Mouse (Mus musculus): ENCODE measurements at regions not wholly inside any gene's neighbourhood (a gene's known extent, or its start where the extent isn't known, plus 50 kb on each side); places are given as distances from the start of the nearest gene placed in this dataset.

- TF ChIP-seq GATA1 (IDR thresholded peaks at IDR 0.05; ENCODE audit: borderline replicate concordance, low read length) (no peak), FLI1 (IDR thresholded peaks at IDR 0.05; ENCODE audit: low read length) (no peak)
Observed at GRCm38 (mm10) chr3:60934492-60934891, 68.1 kb upstream of the P2ry1 start.

All from megakaryocyte, embryonic 14.5 days (primary cell).